Mouse (Mus musculus) testis, adult 2 months (tissue): ENCODE data around the gene Klf12.

Experiments used
- CTCF ChIP-seq: fragments of 200-500 bp; IDR thresholded peaks from 2 replicates; pipeline ENCODE4 v1.5.1; 2012; ENCODE audit warnings: low read depth, mild to moderate bottlenecking, inconsistent platforms, low read length, moderate library complexity; ENCODE audit not compliant: control insufficient read depth, insufficient read depth, insufficient replicate concordance
- POLR2A ChIP-seq: fragments of 200-500 bp; IDR thresholded peaks from 2 replicates; pipeline ENCODE4 v1.6.1; 2012; ENCODE audit warnings: low read depth, mild to moderate bottlenecking, inconsistent platforms, low read length, moderate library complexity; ENCODE audit not compliant: control insufficient read depth

- TF ChIP-seq POLR2A, result no peak
- TF ChIP-seq CTCF, result no peak
These were observed 390.4 kb downstream of the Klf12 start for GRCm38 (mm10) chr14:99894062-99894461.
